Mouse (Mus musculus): Measurements from ENCODE around the gene Edf1.

The Edf1 gene

DNA sequence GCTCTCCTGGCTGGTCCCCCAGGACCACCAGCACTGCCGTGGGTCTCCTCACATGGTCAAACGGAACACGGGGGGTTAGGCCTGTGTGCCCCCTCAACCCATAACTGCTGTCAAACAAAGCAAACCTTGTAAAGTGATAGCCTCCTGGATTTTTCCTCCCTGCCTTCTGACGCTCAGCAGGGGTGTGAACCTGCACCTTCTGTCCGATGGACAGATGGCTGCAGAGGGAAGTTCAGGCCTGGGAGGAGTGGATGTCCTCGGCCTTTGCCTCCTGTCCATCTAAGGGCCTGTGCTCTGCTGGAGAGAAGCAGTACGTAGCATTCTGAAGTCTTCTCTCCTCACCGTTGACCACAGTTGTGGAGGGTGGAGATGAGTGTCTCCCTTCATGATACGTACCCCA, 4.3 kb downstream of the Edf1 start:
- DNase-seq (ENCODE audit: low spot score): no peak

DNA sequence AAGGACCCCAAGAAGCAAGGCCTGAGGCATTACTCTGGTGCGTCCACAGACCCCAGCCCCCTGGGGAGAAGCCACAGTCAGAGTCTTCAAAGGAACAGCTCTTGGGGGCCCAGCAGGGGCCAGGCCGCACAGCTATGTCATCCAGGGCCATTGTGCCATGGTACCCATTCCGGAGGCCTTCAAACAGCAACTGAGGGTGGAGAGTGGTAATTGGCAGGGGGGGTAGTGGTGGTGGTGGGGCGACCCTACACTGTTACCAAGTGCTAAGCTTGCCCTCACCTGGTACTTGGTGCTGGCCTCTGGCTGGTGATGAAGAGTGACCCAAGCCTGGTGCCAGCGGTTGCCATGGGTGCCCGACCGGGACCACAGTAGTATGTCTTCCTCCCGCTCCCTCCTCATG, 8.1 kb downstream of the Edf1 start:
- DNase-seq (ENCODE audit: low spot score): no peak

DNA sequence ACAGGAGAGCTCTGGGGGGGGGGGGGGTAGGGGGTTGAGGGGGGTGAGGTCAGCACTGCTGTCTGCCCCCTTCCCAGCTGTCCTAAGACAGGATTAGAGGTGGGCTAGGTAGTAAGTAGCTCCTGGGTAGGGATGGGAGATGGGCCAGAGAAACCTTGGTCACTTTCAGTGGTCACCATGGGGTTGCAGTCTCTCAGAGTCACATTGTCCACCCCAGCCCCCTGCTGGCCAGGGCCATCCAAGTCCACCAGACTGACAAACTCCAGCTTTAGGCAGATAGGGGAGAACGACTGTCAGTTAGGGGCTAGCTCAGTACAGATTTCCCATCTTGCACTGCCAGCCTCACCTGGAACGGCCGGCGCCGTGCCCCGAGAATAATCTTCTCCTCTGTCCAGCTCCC, 8.9 kb downstream of the Edf1 start:
- no peak for DNase-seq (ENCODE audit: low spot score)

DNA sequence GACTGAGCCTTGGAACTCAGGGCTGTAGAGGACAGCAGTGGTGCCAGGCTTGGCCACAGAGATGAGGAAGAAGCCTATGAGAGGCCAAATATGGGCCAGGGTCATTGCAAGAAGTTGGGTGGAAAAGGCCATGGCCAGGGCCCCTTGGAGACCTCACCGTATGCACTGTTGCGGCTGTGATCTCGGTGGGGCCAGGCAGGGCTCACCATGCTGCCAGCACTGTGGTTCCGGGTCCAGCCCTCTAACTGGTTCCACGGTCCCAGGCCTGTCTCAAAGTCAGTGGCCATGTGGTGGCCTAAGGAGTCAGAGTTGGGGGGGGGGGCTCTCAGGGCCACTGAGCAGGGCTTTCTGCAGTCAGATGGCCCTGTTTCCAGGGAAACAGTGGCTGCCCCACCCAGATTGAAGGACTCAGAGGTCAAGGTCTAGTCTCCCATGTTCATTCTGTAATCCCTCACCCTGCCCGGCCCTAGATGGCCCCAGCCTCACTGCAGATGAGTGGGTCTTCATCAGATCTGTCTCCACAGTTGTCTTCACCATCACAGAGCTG, 10.9 kb downstream of the Edf1 start:
- no peak for DNase-seq (ENCODE audit: low spot score)

DNA sequence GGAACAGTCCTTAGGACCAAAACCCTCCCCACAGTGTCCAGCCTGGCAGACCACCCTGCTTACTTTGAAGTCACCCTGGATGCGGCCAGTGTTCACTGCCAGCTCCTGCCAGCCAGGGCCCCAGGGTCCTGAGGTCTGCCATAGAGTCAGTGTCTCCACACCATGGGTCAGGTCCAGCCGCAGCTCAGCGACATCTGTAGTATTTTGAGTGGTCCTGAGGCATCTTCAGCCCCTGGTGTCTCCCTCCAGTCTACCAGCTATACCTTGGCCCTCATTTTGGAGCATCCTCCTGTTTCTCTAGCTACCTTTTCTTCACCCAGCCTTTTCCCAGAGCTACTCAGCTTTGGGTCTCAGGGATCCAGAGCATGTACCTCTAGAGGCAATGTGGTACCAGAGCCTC, 11.7 kb downstream of the Edf1 start:
- no peak for DNase-seq (ENCODE audit: low spot score)

DNA sequence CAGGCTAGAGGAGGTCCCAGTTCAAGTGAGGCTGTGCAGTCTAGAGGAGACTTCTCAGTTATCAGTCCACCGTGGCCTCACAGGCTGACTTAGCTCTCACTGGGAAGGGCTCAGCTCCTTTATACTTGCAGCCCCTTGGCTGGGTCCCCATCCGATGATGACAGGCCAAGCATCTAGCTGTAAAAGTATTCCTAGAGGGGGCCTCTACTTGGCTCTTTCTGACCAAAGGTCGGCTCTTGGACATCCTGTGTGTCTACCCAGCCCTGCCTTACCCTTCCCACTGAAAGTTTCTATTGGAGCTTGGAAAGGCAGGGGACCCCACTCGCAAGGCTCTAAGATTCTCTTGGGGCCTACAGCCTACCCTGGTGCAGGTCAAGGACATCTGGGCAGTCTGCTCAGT, 13.6 kb downstream of the Edf1 start:
- DNase-seq (ENCODE audit: low spot score): no peak

DNA sequence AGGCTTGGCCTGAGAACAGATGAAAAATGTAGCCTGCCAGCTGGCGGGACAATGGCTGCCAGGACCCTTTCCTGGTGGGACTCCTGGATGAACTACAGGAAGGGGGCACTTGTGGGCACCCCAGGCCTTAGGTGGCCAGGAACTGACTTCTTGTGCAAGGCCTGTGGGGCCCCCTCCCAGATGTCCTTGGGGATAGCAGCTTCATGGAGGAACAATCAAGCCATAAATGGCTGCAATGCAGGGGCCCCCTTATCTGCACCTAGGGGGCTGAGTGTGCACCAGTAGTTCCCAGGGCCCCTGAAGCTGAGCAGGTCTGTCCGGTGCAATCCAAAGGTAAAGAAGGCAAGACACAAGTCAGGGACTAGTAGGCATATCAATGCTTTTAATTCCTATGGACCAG, 15.4 kb downstream of the Edf1 start:
- no peak for DNase-seq (ENCODE audit: low spot score)

DNA sequence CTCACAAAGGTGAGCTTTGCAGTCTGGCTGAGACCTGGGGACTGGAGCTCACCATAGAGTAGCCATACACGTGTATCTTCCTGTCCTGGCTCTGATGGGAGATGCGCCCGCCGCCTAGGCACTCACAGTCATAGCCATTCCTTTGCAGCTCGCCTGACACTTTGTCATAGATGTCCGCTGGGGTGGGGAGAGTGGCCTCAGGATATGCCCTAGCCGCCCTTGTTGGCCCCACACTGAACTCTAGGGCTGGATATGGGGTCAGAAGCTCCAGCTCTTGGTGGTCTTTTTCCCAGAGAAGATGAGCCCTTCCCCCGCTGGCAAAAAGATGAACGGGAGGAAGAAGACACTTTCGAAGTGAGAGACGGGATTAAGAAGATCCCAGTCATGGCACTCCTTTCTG, 16.5 kb downstream of the Edf1 start:
- no peak for DNase-seq (ENCODE audit: low spot score)

DNA sequence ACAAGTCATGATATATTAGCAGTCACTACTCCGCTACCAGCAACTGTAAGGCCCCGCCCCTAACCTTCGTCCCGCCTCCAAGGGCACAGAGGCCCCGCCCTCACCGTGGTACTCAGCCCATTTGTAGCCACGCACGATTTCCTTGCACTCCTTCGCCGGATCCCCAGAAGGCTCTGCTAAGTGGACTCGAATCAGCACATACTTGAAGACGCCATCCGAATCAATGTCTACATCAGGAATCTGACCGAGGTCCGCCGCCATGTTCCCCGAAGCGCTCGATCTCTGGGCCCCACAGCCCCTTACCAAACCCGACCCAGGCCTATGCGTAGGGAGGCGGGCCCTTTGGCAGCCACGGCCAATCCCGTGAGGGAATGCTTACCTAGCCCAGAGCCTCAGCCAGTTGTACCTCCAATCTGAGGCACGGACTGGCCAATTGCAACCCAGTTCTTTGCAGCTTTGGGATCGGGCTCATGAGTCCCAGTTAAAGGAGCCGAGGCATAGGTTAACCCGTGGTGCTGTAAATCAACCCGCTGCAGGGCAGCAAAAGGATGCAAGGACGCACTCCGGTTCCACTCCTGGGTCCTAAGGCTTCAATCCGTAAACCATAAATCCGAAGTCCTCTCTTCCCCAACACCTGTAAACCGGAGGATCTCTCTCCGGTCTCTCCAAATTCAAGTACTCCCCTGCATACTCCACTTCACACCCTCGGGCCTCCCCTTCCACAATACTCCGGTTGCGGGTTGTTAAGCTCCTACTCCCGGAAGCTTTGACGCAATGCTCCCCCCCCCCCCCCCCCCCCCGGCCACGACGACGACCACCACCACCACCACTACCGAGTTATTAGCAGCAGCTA, 17.2 kb downstream of the Edf1 start, which contains the start of the genes Mamdc4 and Phpt1:
Gene Mamdc4, minus strand, starts transcription at position 267 of the 853 bp plus-strand sequence.
Gene Phpt1, minus strand, starts transcription at position 646 of the 853 bp plus-strand sequence.
- peak; percentile 96 for DNase-seq (ENCODE audit: low spot score)

DNA sequence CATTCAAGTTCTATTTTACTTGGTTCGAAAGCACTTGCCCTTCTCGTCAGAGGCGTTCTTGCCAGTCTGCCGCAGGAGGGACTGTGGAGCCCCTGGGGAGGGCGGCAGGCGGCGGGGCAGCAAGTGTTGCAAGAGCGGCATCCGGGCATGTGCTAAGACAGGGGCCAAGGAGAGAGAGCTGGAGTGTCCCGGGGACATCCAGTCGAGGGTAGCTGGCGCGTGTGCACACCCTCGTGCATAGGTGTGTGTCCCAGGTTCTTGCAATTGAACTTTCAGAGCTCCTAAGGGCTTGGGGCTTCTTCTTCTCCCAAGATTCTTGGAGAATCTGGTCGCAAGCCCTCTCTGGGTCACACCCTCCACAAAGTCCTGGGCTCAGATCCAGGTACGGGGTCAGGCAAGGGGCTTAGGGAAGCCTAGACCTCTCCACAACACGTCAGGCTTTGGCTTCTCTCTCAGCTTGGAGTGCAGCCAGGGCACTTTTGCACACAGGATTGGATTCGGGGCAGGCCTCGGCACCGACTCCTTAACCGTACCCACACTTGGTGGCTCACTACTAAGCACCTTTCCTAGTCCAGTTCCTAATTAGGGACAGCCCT, 17.9 kb downstream of the Edf1 start:
- DNase-seq (ENCODE audit: low spot score): no peak

DNA sequence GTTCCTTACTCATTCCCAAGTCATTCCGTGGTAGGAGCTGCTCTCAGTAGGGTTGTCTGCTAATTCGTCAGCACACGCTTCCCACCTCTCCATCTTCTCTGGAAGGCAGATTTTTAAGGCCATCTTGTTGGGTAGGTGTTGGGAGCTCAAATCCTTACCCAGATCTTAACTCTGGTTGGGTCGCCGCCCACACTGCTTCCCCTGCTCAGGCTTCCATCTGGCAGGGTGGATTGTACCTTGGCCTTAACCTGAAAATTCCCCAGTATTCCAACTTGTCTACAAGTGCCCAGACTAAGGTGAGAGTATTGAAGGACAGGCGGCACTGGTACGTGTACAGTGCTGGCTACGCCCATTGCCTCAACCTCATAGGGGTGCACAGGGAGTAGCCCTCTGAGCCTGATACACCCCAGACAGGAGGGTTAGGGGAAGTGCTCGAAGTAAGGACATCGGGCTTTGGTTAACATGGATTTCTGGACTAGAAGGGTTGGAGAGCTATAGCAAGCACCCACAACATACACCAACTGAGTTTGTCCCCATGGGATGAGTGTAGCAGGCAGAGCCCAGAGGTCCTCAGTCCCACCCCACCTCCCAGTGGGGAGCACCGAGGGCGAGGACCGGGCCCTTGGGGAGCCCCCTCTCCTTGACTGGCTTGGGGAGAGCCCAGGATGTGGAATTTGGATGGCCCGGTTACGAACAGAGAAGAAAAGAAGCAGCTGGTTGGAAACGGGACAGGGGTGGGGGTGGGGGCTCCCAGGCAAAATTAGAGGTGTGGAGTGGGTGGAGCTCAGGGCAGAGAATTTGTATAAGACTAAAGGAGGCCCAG, 18.6 kb downstream of the Edf1 start:
- no peak for DNase-seq (ENCODE audit: low spot score)

DNA sequence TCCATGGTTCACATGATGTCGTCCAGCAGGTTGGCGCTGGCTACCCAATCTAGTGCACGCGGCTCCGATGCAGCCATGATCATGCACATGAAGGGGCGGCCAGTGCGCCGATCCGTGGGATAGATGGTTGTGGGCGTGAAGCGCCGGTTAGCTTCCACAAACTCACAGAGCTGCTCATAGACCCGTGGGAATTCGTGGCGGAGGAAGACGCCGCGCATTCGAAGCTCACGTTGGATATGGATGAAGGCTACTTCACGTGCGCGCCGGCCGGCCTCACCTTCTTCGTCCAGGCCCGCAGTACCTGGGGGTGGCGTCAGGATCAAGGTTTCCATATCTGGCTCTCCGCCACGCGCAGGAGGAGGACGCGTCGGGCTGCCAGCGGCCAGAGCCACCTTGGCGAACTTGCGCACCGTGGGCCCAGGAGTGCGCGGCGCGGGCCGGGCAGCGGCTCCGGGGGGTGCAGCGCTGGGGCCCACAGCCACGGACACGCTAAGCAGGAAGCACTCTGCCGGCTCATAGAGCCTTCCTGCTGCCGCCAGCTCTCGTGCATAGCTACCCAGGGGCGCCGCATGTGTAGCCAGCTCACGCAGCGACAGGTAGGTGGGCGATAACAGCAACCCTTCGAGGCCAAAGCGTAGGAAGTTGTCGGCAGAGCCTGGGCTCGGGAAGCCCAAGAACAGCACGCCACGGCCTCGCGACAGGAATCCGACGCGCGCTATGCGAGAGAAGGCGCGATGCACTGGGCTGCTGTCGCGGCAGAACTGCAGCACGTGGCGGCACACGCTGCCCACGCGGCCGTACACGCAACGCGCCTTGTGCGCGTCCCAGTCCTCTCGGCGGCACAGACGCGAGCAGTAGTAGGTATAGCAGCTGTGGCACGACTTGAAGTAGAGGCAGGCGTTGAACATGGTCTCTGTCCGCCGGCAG, 19.6 kb downstream of the Edf1 start:
- DNase-seq (ENCODE audit: low spot score): no peak

DNA sequence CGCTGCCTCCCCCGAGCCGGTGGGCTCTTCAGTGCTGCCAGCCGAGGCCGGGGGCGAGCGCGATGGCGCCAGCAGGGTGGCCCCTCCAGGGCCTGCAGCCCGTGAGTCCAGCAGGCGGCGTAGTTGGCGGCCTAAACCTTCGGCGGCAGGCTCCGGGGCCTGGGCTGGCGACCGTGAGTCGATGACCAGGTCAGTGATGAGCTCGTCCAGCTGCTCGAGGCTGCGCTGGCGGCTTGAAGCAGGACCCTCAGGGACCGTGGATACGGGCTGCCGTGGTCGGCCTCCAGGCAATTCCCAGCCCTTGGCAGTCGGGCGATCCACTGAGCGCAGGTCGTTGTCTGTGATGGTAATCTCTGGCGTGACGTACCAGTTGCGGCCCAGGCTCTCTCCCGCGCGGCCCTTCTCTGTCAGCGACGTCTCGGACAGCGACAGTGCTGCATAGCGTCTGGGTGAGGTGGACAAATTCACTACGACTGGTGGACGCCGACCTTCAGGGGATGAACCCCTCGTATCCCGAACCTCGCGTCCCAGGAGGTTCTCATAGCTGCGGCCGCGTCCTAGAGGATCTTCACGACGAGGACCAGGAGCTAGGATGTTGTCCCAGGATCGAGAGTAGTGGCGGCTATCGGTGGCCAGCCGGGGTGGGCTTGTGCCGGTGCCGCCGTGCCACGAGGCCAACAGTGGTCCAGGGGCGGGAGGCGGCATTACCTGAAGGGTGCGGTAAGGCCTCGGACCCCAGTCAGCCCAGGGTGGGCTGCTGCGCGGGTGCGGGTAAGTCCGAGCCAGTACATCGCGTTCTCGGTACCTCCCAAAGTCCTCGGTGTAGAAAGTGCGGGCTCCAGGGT, 20.5 kb downstream of the Edf1 start:
- DNase-seq (ENCODE audit: low spot score): no peak

DNA sequence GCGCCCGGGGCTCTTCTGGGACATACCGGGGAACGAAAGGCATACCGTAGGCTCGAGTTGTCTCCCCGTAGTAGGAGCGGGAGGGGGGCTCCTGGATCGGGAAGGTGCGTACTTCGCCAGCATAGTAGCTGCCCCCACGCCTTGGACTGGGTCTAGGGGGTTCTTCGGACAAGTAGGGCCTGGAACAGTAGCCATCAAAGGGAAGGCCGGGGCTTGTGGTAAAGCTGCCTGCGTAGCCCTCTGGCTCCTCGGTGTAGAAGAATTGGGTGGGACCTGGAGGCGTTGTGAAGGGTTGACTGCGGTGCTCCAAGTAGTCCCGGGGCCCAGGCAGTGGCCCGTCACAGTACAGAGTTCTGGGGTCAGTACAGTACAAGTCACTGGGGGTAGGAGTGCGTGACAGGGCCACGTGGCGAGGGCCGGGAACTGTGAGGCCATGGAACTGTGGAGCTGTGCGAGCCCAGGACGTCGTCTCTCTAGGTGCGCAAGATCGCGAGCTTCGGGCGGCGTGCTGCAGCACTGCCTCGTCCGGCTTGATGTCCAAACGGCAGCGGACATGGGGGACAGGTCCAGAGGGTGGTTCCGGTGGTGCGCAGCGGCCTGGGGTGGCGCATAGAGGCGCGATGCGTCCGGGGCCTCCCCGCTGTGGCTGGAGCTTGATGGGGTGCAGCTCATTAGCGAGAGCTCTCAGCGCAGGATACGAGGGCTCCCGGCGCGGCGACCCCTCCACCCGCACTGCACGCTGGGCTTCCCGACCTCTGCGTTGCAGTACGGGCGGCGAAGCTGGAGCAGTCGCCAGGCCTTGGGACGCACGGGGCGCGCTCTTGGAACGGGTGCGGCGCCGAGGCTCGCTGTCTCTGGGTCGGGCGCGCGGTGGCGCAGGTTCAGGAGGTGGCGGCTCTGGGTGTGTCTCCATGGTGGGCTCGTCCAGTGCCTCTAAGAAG, 21.4 kb downstream of the Edf1 start:
- no peak for DNase-seq (ENCODE audit: low spot score)

DNA sequence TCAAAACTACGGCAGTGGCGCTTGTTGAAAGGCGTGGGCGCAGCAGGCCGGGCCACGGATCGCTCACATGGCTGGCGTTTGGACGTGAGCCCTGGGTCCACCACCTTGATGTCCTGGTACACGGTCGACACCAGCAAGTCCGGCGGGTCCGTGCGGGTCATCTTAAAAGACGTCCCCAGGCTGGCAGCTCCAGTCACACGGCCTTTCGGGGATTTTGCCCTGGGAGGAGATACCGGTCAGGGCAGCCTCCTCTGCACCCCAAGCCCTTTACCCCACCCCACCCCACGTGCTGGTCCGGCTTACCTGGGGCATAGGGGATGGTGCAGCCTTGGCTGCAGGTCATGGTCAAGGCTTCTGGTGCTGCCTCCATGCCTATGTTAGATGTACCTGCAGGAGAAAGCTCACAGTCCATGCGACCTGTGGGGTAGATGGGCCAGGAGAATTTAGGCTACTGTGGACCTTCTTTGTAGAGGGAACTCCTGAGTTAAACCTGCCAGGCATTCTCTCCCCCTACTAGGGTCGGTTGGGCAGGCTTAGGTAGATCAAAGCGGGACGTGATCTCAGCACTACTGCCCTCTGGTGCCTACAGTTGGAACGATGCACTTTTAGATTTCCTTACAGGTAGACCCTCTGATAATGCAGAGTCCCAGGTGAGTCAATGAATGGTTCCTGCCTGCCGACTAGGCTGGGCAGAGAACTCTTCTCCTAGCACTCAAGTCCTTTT, 22.3 kb downstream of the Edf1 start:
- DNase-seq (ENCODE audit: low spot score): no peak

DNA sequence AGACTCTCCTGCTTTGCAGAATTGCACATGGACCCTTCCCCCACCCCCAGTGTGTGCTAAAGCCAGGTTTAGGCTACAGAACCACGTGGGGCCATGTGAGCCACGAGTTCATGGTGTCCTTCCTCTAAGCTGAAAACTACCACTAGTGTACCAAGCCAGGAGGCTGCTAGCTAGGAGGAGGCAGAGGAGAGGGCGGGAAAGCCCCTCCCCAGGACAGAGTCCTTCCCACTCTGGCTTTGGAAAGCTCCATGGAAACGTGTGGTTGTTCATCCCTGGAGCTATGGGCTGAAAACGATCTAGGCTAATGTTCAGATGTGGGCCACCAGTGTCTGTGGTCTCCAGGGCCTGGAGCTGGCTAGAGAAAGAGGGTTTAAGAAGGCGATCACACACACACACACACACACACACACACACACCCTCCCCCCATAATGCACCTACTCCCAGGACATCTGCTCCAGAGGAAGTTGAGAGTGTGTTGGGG, 23.0 kb downstream of the Edf1 start:
- DNase-seq (ENCODE audit: low spot score): peak; percentile 28

DNA sequence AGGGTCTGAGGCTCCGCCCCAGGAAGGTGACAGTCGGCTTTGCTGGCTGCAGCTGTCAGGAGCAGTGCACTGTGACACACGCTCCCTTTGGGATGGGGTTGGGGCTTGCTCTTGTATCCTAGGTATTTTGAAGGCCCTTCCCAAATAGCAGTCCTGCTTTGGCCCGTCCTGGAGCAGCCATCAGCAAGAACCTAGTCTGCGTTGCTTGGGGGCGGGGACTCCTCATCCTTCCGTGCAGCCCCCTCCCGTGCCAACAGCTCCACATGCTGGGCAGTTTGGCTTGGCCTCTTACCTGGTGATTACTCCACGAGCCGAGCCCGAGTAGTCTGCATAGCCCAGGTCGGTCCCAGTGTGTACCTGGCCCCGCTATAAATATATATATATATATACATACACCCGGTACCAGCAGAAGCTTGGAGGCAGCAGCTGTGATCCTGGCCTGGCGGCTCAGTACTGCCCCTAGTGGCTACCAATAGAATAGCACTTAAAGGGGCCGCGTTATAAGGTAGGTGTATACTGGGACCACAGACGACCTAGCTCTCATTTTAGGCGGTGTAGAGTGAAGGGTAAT, 23.7 kb downstream of the Edf1 start, which contains the start of gene Ajm1:
Gene Ajm1, minus strand, starts transcription at position 464 of the 571 bp plus-strand sequence.
- peak; percentile 81 for DNase-seq (ENCODE audit: low spot score)

DNA sequence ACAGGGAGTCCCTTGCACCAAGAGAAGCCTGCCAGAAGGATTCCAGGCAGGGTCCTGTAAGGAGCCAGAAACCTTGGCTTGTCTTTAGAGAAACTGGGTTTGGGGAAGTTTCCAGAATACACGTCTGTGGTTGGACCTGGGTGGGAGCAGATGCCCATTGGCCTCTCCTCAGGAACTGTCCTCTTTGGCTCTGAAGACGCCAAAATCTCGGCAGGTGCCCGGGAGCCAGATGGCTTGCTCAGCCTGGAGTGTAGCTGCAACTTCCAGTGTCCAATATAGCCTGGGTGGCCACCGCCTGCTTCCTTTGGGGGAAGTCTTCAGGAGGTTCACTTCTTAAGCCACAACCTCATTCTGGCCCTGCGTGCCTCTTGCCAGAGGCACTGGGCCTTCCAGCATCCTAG, 24.3 kb downstream of the Edf1 start:
- no peak for DNase-seq (ENCODE audit: low spot score)

All from left cerebral cortex, adult 11 months (tissue).